Mouse (Mus musculus): ENCODE measurements around the gene Il10rb. TPM values are rescaled to one million over a fixed set of nuclear protein-coding genes. Genes with fewer than 3 reads are reported as not detected.
"Not testable (repeated sequence)": the region's sequence is repeated elsewhere in the genome, so short reads cannot be mapped to it uniquely, and the experiment has no call there.

The Il10rb gene
- polyA plus RNA-seq, 1 experiment from 2014 or later: 7.0 TPM

GRCm38 (mm10) chr16:91438081-91438480 is 32.1 kb downstream of the Il10rb start:
- H3K27ac ChIP-seq: no peak overlapping the region
- no peak for DNase-seq (ENCODE audit: low spot score)
- no peaks in the 10 kb centered on the region for H3K27me3 ChIP-seq (ENCODE audit: low read depth, poor library complexity, severe bottlenecking)
- H3K9me3 ChIP-seq (replicated peaks): no peaks in the 10 kb centered on the region
- no peak overlapping the region for H3K4me3 ChIP-seq
- WGBS: 76% methylated on average over 3 of the region's 3 CpGs
- H3K4me1 ChIP-seq: peaks cover 8% of the 10 kb centered on the region
- H3K36me3 ChIP-seq: no peaks in the 10 kb centered on the region

GRCm38 (mm10) chr16:91438599-91438998 is 32.6 kb downstream of the Il10rb start:
- not testable (repeated sequence) for DNase-seq (ENCODE audit: low spot score); H3K4me3 ChIP-seq; H3K36me3 ChIP-seq; H3K27me3 ChIP-seq (ENCODE audit: low read depth, poor library complexity, severe bottlenecking); H3K27ac ChIP-seq; H3K9me3 ChIP-seq (replicated peaks)
- 77% methylated on average over 1 of the region's 1 CpGs for WGBS
- H3K4me1 ChIP-seq: peaks cover 11% of the 10 kb centered on the region

- Histone ChIP-seq H3K27me3 (ENCODE audit: low read depth, poor library complexity, severe bottlenecking) (no peaks in the 10 kb centered on the region), H3K4me3 (no peak overlapping the region), H3K27ac (peak overlapping the region; percentile 14; the same call in 1 of the 2 replicates), H3K4me1 (peaks cover 11% of the 10 kb centered on the region), H3K9me3 (replicated peaks) (no peaks in the 10 kb centered on the region), H3K36me3 (no peaks in the 10 kb centered on the region)
- DNase-seq (ENCODE audit: low spot score): no peak
- WGBS: 78% methylated on average over 7 of the region's 7 CpGs
These were observed 35.4 kb downstream of the Il10rb start for GRCm38 (mm10) chr16:91441366-91441765.

DNA sequence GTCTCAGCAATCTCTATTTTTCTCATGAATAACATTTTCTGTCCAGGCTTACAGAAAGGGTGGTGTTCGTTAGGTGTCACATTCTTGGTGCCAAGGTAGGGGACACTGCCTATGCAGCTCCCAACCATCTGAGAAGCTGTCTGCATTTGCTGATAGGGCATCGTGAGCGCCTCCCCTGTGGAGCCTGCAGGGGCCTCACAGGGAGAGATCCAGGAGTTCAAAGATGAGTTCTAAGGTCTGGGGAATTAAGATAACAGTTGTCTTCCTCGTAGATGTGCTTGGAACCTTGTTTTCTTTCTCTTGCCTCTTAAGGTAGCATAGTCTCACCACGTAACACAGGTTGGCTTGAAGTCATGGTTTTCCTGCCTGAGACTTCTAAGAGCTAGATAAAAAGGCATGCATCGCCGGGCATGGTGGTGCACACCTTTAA is 35.9 kb downstream of the Il10rb start:
- 82% methylated on average over 7 of the region's 7 CpGs for WGBS
- Histone ChIP-seq H3K27ac (no peak overlapping the region; the same call in 1 of the 2 replicates), H3K4me3 (no peak overlapping the region), H3K36me3 (no peaks in the 10 kb centered on the region), H3K27me3 (ENCODE audit: low read depth, poor library complexity, severe bottlenecking) (no peaks in the 10 kb centered on the region), H3K4me1 (peaks cover 11% of the 10 kb centered on the region), H3K9me3 (replicated peaks) (no peaks in the 10 kb centered on the region)
- no peak for DNase-seq (ENCODE audit: low spot score)

DNA sequence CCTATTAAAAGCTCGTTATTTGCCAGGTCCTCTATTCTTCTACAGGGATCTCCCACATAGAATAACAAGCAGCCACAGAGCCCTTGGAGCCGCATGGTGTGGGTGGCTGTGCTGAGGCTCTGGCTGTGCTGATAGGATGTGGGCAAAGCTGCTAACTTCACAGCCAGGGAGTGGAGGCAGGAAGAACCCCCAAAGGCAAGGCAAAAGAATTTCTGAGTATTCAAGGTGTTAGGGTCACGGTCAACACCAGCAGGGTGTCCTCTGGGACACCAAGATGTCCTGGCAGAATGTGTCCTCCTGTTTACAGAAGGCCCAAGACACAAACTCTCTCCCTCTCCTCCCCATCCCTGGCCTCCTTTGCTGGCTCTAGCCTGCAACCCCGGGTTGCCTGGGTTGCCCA is 36.5 kb downstream of the Il10rb start:
- no peak for DNase-seq (ENCODE audit: low spot score)
- 75% methylated on average over 4 of the region's 4 CpGs for WGBS

DNA sequence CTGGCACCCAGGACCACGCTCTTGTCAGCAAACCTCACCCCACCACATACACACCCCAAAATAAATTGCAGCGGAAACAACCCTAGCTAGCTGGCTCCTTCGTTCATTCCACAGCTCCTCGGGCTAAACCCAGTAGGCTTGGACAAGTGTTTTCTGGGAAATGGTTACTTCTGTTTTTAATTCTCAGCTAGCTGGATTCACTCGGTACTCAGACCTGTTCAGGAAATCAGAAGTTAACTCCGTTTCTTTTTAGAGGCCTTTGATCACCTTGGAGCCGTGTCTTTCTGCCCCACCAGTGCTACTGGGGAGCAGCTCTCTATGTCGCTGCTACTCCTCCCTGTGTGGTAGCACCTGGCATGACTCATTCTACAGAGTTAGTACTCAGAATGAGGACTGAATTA is 37.2 kb downstream of the Il10rb start:
- Histone ChIP-seq H3K27ac (peak overlapping the region; percentile 58; the same call in 1 of the 2 replicates), H3K36me3 (no peaks in the 10 kb centered on the region)
- 73% methylated on average over 8 of the region's 8 CpGs for WGBS

More for the DNA sequence above, 36.5 kb downstream of the Il10rb start:
- Histone ChIP-seq H3K27ac (peak overlapping the region; percentile 58; the same call in 1 of the 2 replicates), H3K4me3 (no peak overlapping the region), H3K9me3 (replicated peaks) (no peaks in the 10 kb centered on the region), H3K36me3 (no peaks in the 10 kb centered on the region), H3K27me3 (ENCODE audit: low read depth, poor library complexity, severe bottlenecking) (no peaks in the 10 kb centered on the region), H3K4me1 (peaks cover 17% of the 10 kb centered on the region)

GRCm38 (mm10) chr16:91444847-91445246 is 38.9 kb downstream of the Il10rb start:
- H3K27me3 ChIP-seq (ENCODE audit: low read depth, poor library complexity, severe bottlenecking): no peaks in the 10 kb centered on the region
- WGBS: 90% methylated on average over 4 of the region's 4 CpGs
- H3K36me3 ChIP-seq: no peaks in the 10 kb centered on the region
- H3K9me3 ChIP-seq (replicated peaks): no peaks in the 10 kb centered on the region
- H3K27ac ChIP-seq: no peak overlapping the region
- no peak overlapping the region for H3K4me3 ChIP-seq
- no peak for DNase-seq (ENCODE audit: low spot score)
- H3K4me1 ChIP-seq: peaks cover 14% of the 10 kb centered on the region

More for the DNA sequence above, 37.2 kb downstream of the Il10rb start:
- DNase-seq (ENCODE audit: low spot score): no peak
- Histone ChIP-seq H3K4me3 (no peak overlapping the region), H3K9me3 (replicated peaks) (no peaks in the 10 kb centered on the region), H3K4me1 (peaks cover 17% of the 10 kb centered on the region), H3K27me3 (ENCODE audit: low read depth, poor library complexity, severe bottlenecking) (no peaks in the 10 kb centered on the region)

- Histone ChIP-seq H3K27me3 (ENCODE audit: low read depth, poor library complexity, severe bottlenecking) (no peaks in the 10 kb centered on the region), H3K27ac (no peak overlapping the region), H3K4me1 (peaks cover 14% of the 10 kb centered on the region), H3K4me3 (no peak overlapping the region), H3K36me3 (no peaks in the 10 kb centered on the region), H3K9me3 (replicated peaks) (no peaks in the 10 kb centered on the region)
- no peak for DNase-seq (ENCODE audit: low spot score)
- 79% methylated on average over 5 of the region's 5 CpGs for WGBS
These were observed 39.6 kb downstream of the Il10rb start for GRCm38 (mm10) chr16:91445566-91445965.

DNA sequence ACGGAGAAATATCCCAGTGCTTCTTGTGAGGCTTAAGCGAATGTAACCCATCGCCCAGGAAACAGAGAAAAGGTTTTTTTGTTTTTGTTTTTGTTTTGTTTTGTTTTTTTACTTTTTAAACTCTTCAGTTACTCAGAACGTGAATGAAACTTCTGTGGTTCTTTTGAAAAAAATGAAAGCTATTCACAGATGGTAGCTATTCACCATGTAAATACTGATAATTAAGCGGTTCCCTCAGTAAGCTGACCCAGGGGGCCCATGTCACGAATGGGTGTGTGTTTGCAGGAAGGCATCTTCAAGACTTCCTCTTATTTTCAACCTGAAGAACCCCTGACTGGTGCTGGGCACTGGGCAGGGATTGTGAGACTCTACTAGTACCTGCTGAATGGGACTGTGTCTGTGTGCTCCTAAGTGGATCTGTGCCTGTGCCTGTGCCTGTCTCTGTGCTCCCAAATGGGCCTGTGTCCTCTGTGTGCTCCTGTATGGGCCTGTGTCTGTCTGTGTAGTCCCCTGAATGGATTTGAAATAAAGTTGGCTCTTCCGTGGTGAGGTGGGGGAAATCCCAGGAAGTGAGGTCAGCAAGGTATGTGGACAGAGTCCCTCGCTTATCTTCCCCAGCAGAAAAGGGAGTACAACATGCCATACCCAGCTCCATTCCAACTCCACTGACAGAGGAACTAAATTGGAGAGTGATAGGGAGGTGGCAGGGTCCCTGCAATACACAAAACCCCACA is 41.0 kb downstream of the Il10rb start:
- no peak overlapping the region for H3K27ac ChIP-seq
- DNase-seq (ENCODE audit: low spot score): no peak
- WGBS: 84% methylated on average over 8 of the region's 8 CpGs
- no peaks in the 10 kb centered on the region for H3K36me3 ChIP-seq
- no peak overlapping the region for H3K4me3 ChIP-seq
- no peaks in the 10 kb centered on the region for H3K9me3 ChIP-seq (replicated peaks)
- H3K4me1 ChIP-seq: peaks cover 14% of the 10 kb centered on the region
- H3K27me3 ChIP-seq (ENCODE audit: low read depth, poor library complexity, severe bottlenecking): no peaks in the 10 kb centered on the region

- Histone ChIP-seq H3K4me1 (peaks cover 14% of the 10 kb centered on the region), H3K9me3 (replicated peaks) (no peaks in the 10 kb centered on the region), H3K36me3 (no peaks in the 10 kb centered on the region), H3K27ac (no peak overlapping the region), H3K27me3 (ENCODE audit: low read depth, poor library complexity, severe bottlenecking) (no peaks in the 10 kb centered on the region), H3K4me3 (no peak overlapping the region)
- WGBS: 91% methylated on average over 6 of the region's 6 CpGs
- DNase-seq (ENCODE audit: low spot score): no peak
These were observed 41.5 kb downstream of the Il10rb start for GRCm38 (mm10) chr16:91447512-91447900.

DNA sequence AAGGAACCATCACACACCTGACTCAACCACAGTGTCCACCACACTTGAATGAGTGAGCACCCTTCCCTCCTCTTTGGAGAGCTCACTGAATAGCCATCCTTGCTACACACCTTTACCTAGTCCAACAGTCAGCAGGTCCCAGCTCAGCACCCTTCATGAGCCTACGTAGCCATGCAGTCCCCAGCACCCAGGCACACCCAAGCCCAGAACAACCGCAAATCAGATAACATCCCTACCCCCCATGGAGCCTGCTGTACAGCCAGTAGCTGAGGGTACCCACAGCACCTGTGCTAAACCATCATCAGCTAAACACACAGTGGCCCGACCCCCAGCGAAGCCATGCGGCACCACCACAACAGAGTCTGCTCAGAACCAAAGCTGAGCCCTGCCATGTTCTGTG is 42.1 kb downstream of the Il10rb start:
- peaks cover 8% of the 10 kb centered on the region for H3K4me1 ChIP-seq
- H3K9me3 ChIP-seq (replicated peaks): no peaks in the 10 kb centered on the region
- H3K27me3 ChIP-seq (ENCODE audit: low read depth, poor library complexity, severe bottlenecking): no peaks in the 10 kb centered on the region
- H3K4me3 ChIP-seq: no peak overlapping the region
- H3K36me3 ChIP-seq: no peaks in the 10 kb centered on the region
- no peak overlapping the region for H3K27ac ChIP-seq
- WGBS: 92% methylated on average over 5 of the region's 5 CpGs
- no peak for DNase-seq (ENCODE audit: low spot score)

GRCm38 (mm10) chr16:91448895-91449294 is 42.9 kb downstream of the Il10rb start:
- H3K36me3 ChIP-seq: no peaks in the 10 kb centered on the region
- H3K27me3 ChIP-seq (ENCODE audit: low read depth, poor library complexity, severe bottlenecking): no peaks in the 10 kb centered on the region
- DNase-seq (ENCODE audit: low spot score): no peak
- WGBS: 84% methylated on average over 7 of the region's 7 CpGs
- no peak overlapping the region for H3K4me3 ChIP-seq
- H3K27ac ChIP-seq: no peak overlapping the region
- no peaks in the 10 kb centered on the region for H3K9me3 ChIP-seq (replicated peaks)
- peaks cover 6% of the 10 kb centered on the region; the same call in 1 of the 2 replicates for H3K4me1 ChIP-seq

DNA sequence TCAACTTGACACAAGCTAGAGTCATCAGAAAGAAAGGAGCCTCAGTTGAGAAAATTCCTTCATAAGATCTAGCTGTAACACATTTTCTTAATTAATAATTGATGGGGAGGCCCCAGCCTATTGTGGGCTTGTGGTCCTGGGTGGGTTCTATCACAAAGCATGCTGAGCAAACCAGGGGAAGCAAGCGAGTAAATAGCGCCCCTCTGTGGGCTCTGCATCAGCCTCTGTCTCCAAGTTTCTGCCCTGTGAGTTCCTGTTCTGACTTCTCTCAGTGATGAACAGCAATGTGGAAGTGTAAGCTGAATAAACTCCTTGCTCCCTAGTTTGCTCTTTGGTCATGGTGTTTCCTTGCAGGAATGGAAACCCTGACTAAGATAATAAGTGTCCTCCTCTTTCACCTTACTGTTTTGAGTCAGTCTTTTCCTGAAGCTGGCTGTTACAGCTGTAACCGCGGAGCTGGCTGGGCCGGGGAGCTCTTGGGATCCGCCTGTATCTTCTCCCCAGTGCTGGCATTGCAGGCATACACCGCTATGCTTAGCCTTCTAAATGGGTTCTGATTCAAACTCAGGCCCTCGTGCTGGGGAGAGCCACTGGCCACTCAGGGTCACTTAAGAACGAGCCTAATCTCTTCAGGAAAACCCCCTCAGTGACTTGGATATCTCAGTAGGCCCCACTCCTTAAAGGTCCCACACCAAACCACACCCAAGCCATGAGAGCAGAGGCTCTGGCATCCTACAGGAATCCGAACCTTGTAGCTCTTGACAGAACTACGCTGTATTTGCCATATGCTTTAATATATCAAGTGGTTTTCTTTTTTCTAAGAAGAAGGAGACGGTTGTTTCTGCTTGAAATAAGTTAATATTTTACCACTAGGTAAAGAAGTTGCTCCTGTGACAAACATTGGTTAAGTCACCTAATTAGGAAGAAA is 44.4 kb downstream of the Il10rb start:
- H3K9me3 ChIP-seq (replicated peaks): no peaks in the 10 kb centered on the region
- H3K36me3 ChIP-seq: no peaks in the 10 kb centered on the region
- H3K4me1 ChIP-seq: peaks cover 7% of the 10 kb centered on the region; the same call in 1 of the 2 replicates
- DNase-seq (ENCODE audit: low spot score): no peak
- no peak overlapping the region for H3K27ac ChIP-seq
- H3K27me3 ChIP-seq (ENCODE audit: low read depth, poor library complexity, severe bottlenecking): no peaks in the 10 kb centered on the region
- H3K4me3 ChIP-seq: no peak overlapping the region
- 87% methylated on average over 12 of the region's 12 CpGs for WGBS

All from limb, embryonic 10.5 days (tissue).